Mouse (Mus musculus) kidney, embryonic 15.5 days (tissue): ENCODE results near the gene Umad1. TPM values are rescaled to one million over a fixed set of nuclear protein-coding genes. Genes with fewer than 3 reads are reported as not detected.

Experiments used
- polyA plus RNA-seq: library from polyadenylated mRNA; unstranded; fragments of >200 nt; fragmentation: Nextera tagmentation; extraction: Ambion mirVana; gene quantifications from 2 replicates; pipeline ENCODE4 v1.2.1, GENCODE M21; 2015

Gene Umad1
- polyA plus RNA-seq, 1 experiment from 2014 or later = 24.4 TPM

Other genes starting within 250 kb of the Umad1 start
- gene Col28a1, start 66.7 kb upstream of the Umad1 start, polyA plus RNA-seq = 0.31 and 0.39 TPM in 2 replicates
- 24.5 and 25.1 TPM in 2 replicates for gene Mios, start 50.1 kb upstream of the Umad1 start, polyA plus RNA-seq
- gene Rpa3, start 115 bp upstream of the Umad1 start, polyA plus RNA-seq = 165 and 198 TPM in 2 replicates
- gene Gm45062, start 162 bp downstream of the Umad1 start, polyA plus RNA-seq = 11.4 TPM in 2 replicates